Mouse (Mus musculus) stomach, postnatal 0 days (tissue): Measurements from ENCODE around the gene Zbtb12. TPM values are rescaled to one million over a fixed set of nuclear protein-coding genes. Genes with fewer than 3 reads are reported as not detected.
A peak's percentile ranks its signal among the peaks of the same experiment; 100 is the strongest.

Experiments used
- ATAC-seq: fragments of 200-750 bp; cut with Nextera tagmentation; 2 replicates; pipeline ENCODE4 v1.8.0; 2017; ENCODE audit not compliant: low FRiP score, low TSS enrichment
- DNase-seq: peaks from one replicate; pipeline ENCODE4 v3.0.0-alpha.2; 2016; ENCODE audit warnings: low spot score
- H3K27ac ChIP-seq: fragments of 300-500 bp; sonication (generic); replicated peaks from 2 replicates; pipeline ENCODE4 v1.5.1; 2014; ENCODE audit warnings: mild to moderate bottlenecking, control low read depth
- H3K27me3 ChIP-seq: fragments of 300-500 bp; sonication (generic); 2 replicates; pipeline ENCODE4 v1.6.1; 2014; ENCODE audit warnings: low read length; ENCODE audit not compliant: control insufficient read depth, insufficient read depth
- H3K36me3 ChIP-seq: fragments of 300-500 bp; sonication (generic); 2 replicates; pipeline ENCODE4 v1.6.1; 2014; ENCODE audit warnings: low read length, mixed read lengths; ENCODE audit not compliant: control insufficient read depth, insufficient read depth
- H3K4me1 ChIP-seq: fragments of 300-500 bp; sonication (generic); replicated peaks from 2 replicates; pipeline ENCODE4 v1.6.1; 2014; ENCODE audit warnings: antibody characterized with exemption; ENCODE audit not compliant: control insufficient read depth, insufficient read depth
- H3K4me2 ChIP-seq: fragments of 300-500 bp; sonication (generic); replicated peaks from 2 replicates; pipeline ENCODE4 v1.6.1; 2014; ENCODE audit warnings: low read depth, mild to moderate bottlenecking, control low read depth, moderate library complexity
- H3K4me3 ChIP-seq: fragments of 300-500 bp; sonication (generic); 2 replicates; pipeline ENCODE4 v1.5.1; 2014; ENCODE audit warnings: low read depth, low read length, control low read depth
- H3K9ac ChIP-seq: fragments of 300-500 bp; sonication (generic); 2 replicates; pipeline ENCODE4 v1.6.1; 2014; ENCODE audit warnings: mild to moderate bottlenecking, low read length, control low read depth, mixed read lengths
- H3K9me3 ChIP-seq: fragments of 300-500 bp; sonication (generic); 2 replicates; pipeline ENCODE4 v1.6.1; 2016; ENCODE audit warnings: low read length; ENCODE audit not compliant: control insufficient read depth
- CTCF ChIP-seq: IDR thresholded peaks from 2 replicates; pipeline ENCODE4 v1.5.1; 2016; ENCODE audit warnings: antibody characterized with exemption, low read depth, mild to moderate bottlenecking, moderate library complexity
- EP300 ChIP-seq: optimal IDR thresholded peaks from 2 replicates; pipeline ENCODE3; 2016; ENCODE audit warnings: antibody characterized with exemption
- WGBS: fragments of 180-500 bp; shearing (Covaris S2); extraction: QIAGEN DNeasy Blood & Tissue Kit; methylation state at CpG from one replicate; pipeline ENCODE4 v1.1.7; 2014; 5-methylcytosine and 5-hydroxymethylcytosine counted together
- polyA plus RNA-seq: library from polyadenylated mRNA; unstranded; fragments of >200 nt; fragmentation: Nextera tagmentation; extraction: Ambion mirVana; gene quantifications from 2 replicates; pipeline ENCODE4 v1.2.1, GENCODE M21; 2015

The Zbtb12 gene
- polyA plus RNA-seq, 1 experiment from 2014 or later: 0.59 TPM

GRCm38 (mm10) chr17:34838785-34839184 lies 40.5 kb upstream of the Zbtb12 start:
- H3K4me2 ChIP-seq: no peak overlapping the region
- 0 out of 2 replicates have a peak, but pooled peaks cover 5% of the 10 kb centered on the region for H3K4me1 ChIP-seq
- TF ChIP-seq EP300: no peak
- TF ChIP-seq CTCF: no peak
- H3K9me3 ChIP-seq: no peaks in the 10 kb centered on the region
- no peak overlapping the region for H3K27ac ChIP-seq
- H3K27me3 ChIP-seq: no peaks in the 10 kb centered on the region
- peaks cover 15% of the 10 kb centered on the region for H3K36me3 ChIP-seq
- DNase-seq (no peak), ATAC-seq (no peak)
- H3K4me3 ChIP-seq: no peak overlapping the region
- WGBS: 86% methylated on average over 7 of the region's 7 CpGs
- no peak overlapping the region for H3K9ac ChIP-seq

DNA sequence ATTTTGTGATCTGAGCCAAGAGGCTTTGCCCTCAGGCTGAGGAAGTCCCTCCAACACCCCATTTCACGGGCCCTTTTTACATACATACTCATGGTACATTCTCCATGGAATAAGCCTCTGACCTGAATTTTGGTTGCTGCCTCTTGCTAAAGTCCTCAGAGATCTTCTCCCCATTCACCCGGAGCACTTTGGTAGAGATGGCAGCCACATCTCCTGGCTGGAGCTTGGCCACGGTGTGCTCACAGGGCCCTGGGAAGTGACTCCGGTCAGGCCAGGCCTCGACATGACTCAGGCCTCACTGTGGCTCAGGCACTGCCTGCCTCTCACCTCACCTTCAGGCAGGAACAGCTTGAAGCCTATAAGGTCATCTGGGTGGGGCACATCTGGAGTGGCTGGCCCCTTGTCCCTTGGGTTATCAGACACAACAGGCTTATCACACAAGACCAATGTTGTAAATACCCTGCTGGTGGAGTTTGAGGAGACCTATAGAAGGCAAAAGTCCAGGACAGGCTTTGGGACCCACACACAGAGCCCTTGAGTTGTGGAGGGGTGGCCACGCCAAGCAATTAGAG lies 38.5 kb upstream of the Zbtb12 start:
- 81% methylated on average over 6 of the region's 6 CpGs for WGBS
- no peak overlapping the region for H3K9ac ChIP-seq
- 0 out of 2 replicates have a peak, but pooled peaks cover 5% of the 10 kb centered on the region for H3K4me1 ChIP-seq
- peaks cover 20% of the 10 kb centered on the region for H3K36me3 ChIP-seq
- H3K27me3 ChIP-seq: no peaks in the 10 kb centered on the region
- DNase-seq (no peak), ATAC-seq (no peak)
- H3K9me3 ChIP-seq: no peaks in the 10 kb centered on the region
- H3K27ac ChIP-seq: no peak overlapping the region
- H3K4me3 ChIP-seq: no peak overlapping the region
- no peak for TF ChIP-seq EP300
- TF ChIP-seq CTCF: no peak
- no peak overlapping the region for H3K4me2 ChIP-seq

- TF ChIP-seq EP300: no peak
- TF ChIP-seq CTCF: no peak
- Histone ChIP-seq H3K36me3 (peaks cover 20% of the 10 kb centered on the region), H3K4me3 (no peak overlapping the region), H3K4me2 (no peak overlapping the region), H3K9me3 (no peaks in the 10 kb centered on the region), H3K27me3 (no peaks in the 10 kb centered on the region), H3K4me1 (no peaks in the 10 kb centered on the region), H3K9ac (no peak overlapping the region), H3K27ac (no peak overlapping the region)
- ATAC-seq (no peak), DNase-seq (no peak)
- 92% methylated on average over 12 of the region's 13 CpGs for WGBS
Observed at GRCm38 (mm10) chr17:34844884-34845283, 34.4 kb upstream of the Zbtb12 start.

DNA sequence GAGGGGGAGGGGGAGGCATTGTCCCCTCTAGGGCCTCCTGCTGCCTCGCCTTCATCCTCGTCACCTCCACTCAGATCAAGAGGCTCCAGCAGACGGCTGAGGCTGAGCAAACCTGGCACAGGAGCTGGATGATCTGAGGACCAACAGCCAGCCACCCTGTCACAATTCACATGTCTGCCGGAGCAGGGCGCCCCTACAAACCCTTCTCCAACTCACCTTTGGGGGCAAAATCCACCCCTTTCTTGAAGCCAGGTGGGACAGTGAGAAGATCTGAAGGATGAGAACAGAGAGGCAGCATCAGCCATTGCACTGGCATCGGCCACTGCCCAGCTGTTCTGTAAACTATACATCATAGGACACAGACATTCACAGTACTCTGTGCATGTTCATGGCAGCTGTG lies 32.1 kb upstream of the Zbtb12 start:
- 92% methylated on average over 6 of the region's 6 CpGs for WGBS
- Histone ChIP-seq H3K36me3 (peaks cover 9% of the 10 kb centered on the region), H3K9ac (no peak overlapping the region), H3K27ac (no peak overlapping the region), H3K9me3 (no peaks in the 10 kb centered on the region), H3K4me3 (no peak overlapping the region), H3K4me2 (no peak overlapping the region), H3K27me3 (no peaks in the 10 kb centered on the region), H3K4me1 (0 out of 2 replicates have a peak, but pooled peaks cover 2% of the 10 kb centered on the region)
- no peak for ATAC-seq
- DNase-seq: no peak
- no peak for TF ChIP-seq EP300
- TF ChIP-seq CTCF: no peak

DNA sequence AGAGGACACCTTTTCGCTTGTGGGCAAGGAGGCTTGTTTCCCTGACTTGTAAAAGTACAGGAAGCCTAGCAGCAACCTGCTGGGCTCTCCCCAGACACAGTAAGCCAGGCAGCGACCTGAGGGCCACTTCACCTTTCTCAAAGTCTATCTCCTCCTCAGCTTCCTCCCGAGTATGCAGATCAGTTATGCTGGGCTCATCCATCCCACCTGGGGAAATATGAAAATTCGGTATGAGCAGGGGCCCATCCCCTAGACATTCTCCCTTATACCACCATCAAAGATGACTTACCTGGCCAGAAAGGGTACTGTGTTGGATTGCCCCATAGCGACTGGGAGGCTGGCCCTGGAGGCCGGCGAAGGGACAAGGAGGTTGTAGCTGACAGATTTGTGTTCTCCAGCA lies 31.7 kb upstream of the Zbtb12 start:
- Histone ChIP-seq H3K4me2 (no peak overlapping the region), H3K4me3 (no peak overlapping the region), H3K9me3 (no peaks in the 10 kb centered on the region), H3K27me3 (no peaks in the 10 kb centered on the region), H3K9ac (no peak overlapping the region), H3K4me1 (0 out of 2 replicates have a peak, but pooled peaks cover 2% of the 10 kb centered on the region), H3K36me3 (peaks cover 11% of the 10 kb centered on the region), H3K27ac (no peak overlapping the region)
- ATAC-seq: no peak
- no peak for DNase-seq
- WGBS: 94% methylated on average over 7 of the region's 7 CpGs
- TF ChIP-seq CTCF (no peak), EP300 (no peak)

DNA sequence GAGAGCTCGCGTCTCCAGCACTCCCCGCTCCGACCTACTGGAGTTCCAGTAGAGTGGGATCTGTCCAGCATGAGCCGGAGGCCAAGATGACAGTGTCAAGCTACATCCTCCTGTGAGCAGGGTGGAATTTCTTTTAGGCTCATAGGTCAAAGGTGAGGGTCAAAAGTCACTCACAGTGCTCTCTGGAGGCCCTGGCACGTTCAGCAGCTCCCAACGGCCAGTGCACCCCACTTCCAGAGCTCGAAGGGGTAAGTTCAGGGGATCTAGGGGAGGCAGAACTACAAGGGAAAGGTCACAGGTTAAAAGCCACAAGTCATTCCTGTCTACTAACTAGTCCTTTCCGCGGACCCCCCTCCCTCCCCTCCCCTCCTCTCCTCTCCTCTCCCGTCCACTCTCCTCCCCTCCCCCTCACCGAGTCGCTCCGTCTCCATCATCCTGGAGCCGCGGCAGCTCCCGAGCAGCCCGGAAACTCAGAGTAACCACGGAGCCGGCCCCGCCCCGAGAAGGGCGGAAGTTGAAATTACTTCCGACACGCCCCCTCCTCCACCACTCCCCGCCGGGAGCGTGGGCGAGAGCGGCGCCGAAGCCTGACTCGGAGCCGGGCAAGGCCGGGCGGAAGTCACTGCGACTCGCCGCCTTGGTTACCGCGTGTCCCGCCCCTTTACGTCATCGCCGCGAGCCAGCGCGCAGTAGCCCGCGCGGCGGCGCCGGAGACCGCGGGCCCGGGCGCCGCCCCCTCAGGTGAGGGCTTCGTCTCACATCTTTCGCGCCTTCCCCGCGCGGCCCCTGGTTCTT lies 29.4 kb upstream of the Zbtb12 start, which contains the start of the genes Skiv2l and Nelfe:
TSS of gene Skiv2l (minus strand) at position 489 of the 795 bp plus-strand sequence.
TSS of gene Nelfe (plus strand) at position 670 of the 795 bp plus-strand sequence.
- Histone ChIP-seq H3K27ac (peak within 1 kb of the TSS; percentile 73), H3K4me3 (peak within 1 kb of the TSS; percentile 87), H3K4me2 (peak within 1 kb of the TSS; percentile 98), H3K27me3 (no peaks in the 10 kb centered on the region), H3K36me3 (peaks cover 18% of the 10 kb centered on the region), H3K9me3 (no peaks in the 10 kb centered on the region), H3K4me1 (0 out of 2 replicates have a peak, but pooled peaks cover 2% of the 10 kb centered on the region), H3K9ac (peak within 1 kb of the TSS; percentile 85)
- under 1% methylated on average over 61 of the region's 65 CpGs for WGBS
- ATAC-seq: peak; percentile 97
- TF ChIP-seq EP300 (no peak), CTCF (no peak)
- DNase-seq: peak; percentile 99
